Mouse (Mus musculus) spleen, adult 18-20 months (tissue): ENCODE measurements around the gene Arhgap30.

Experiments used
- DNase-seq, 2 experiments: peaks; one replicate each; pipeline ENCODE4 v3.0.0; 2022; ENCODE audit warnings: mixed read lengths in 2 of 2

Gene Arhgap30

DNA sequence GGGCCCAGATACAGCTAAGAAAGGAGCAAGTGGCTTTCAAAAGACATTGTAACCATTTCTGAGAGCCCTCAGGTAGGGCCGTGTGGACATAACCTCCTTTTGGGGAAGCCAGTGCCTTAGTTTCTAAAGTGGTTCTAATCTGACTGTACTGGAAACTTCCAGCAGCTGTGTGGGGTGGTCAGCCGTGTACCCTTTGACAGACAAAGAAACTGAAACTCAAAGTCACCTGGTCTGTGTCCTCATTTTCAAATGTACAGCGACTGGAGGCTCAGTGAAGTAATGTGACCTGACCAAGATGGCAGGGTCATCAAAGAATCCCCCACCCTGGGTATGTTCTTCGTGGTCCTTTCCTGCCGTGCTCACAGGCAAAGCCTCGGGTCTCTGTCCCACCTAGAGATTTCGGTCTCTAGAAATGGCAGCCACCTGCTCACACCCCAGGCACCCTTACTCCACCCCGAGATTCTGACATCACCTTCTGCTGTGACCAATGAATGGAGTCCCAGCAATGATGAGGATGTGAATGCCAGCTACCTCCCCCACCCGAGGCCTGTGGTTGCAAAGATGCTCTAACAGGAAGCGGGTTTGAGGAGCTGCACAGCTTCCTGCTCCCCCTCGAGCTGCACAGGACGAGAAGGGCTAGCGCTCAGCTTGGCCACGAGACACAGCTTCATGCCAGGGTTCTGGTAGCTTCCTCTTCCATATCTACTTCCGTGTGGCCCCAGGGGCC lies at the start of gene Arhgap30:
Arhgap30 (plus strand) TSS at position 579 of the 727 bp plus-strand sequence.
- DNase-seq = peak; percentile 80 to 89

DNA sequence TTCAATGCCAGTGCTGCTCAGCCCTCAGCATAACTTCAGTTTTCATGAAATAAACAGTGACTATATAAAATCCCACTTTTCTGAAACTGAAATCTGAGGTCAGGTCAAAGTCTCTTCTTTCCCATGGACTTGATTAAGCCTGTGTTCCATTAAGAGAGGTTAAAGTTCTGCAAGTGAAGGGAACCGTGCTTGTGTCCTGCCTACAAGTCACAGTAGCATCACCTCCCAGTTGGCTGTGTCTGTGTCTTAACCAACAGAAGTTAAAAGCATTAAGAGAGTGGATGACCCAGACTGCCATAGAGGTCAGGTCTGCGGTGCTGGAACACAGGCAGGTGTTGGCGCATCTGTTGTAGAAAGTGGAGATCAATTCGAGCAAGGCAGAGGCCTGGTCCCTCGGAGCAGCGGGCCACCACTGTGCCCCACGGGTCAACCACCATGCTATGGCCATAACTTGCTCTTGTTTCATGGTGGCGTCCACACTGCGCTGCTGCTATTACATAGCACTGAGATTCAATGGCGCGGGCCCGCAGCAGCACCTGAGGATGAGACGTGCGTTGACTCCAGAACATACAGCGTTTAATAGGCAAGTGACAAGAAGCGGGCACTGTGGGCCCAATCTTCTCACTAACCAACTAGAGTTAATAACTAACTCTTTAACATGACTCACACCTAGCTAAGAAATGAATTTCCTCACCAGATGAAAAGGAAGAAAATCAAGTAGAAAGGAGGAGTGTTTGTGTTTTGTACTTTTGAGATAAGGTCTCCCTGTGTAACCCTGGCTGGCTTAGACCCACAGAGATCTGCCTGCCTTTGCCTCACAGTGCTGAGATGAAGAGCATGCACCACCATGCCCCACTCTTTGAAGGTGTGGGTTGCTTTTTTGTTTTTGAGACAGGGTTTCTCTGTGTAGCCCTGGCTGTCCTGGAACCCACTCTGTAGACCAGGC lies 46.2 kb upstream of the Arhgap30 start:
- no peak for DNase-seq

DNA sequence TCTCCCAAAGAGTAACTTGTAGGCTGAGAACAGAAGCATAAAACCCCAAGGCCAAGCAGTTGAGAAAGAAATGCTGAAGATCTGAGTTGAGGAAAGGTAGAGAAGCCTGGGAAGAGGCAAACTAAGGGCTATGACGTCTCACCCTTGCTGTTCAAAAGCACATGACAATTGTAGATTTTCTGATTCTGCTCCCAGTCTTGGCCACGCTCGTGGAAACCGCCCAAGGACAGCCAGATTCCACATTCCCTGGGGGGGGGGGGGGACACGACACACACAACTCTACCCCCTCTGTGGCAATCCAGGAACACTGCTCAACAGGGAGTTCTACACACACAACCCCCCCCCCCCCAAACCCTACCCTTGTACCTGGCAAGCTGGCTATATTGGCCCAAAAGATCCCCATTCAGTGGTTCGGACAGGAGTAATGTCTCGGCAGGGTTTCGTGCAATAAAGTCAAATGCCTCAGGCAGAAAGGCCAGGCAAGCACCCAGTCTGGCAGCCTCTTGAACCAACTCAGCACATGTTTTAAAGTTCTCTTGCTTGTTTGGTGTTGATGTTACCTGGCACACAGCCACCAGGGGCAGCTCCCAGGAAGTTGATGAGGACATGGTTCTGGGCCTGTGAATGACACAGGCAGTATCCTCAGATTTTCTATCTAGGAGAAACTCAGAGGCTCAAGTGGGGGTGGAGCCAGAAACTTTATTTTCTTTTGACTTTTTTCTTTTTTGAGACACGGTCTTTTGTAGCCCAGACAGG lies 44.7 kb upstream of the Arhgap30 start:
- DNase-seq = no peak

DNA sequence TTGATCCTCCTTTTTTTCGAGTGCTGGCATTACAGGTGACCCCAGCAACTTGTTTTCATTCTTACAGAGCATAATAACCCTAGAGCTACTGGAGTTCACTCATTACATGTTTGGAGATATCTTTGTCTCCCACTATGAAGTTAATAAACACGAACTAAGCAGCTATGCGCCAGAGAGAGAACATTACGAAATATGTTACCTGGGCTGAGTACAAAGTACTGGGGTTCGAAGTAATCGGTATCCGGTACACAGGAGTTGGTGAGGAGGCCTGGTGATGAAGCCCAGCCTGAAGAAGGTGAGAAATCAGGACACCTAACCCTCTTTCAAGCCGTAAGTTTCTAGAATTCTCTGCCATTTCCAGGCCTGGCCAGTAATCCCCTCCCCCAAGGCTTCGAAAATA lies 44.0 kb upstream of the Arhgap30 start:
- DNase-seq = no peak

DNA sequence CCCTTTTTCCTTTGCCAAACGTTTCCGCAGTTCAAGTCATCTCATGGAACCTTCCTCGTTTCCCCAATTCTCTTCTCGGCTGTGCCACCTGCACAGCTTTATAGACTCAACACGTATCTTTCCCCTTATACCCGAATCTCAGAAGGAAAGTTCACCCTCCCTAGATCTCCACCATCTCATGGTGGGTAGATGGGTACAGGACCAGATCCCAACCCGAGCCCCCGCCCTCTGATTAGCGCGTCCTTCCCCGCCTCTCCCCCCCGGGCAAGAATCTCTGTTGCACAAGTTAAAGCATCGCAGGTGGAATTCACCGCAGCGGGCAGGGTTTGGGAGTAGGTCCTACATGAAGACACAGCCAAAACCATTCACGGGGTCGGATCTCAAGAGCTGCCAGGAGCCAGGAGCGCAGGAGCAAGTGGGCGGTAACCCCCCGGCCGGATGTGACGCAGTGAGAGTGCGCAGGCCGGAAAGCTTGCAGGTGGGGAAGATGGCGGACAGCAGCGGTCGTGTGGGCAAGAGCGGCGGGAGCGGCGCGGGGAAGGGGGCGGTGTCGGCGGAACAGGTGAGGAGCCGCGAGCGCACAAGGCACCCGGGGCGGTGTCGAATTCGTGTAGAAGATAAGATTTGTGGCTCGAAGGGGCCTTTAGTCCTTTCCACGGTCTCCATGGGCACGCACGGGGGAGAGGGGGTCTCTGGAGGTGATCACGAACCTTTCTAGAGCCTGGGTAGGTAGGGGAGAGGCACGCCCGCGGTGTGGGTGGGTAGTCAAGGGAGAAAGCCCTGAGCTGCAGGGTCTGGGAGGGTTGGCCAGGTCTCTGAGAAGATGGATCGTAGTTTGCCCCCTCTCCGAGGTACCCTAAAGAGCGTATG lies 43.3 kb upstream of the Arhgap30 start, which contains the start of the genes Nit1 and Pfdn2:
Nit1 (minus strand) TSS at position 422 of the 870 bp plus-strand sequence.
Pfdn2 (plus strand) TSS at position 446 of the 870 bp plus-strand sequence.
- DNase-seq = peak; percentile 79 to 87

DNA sequence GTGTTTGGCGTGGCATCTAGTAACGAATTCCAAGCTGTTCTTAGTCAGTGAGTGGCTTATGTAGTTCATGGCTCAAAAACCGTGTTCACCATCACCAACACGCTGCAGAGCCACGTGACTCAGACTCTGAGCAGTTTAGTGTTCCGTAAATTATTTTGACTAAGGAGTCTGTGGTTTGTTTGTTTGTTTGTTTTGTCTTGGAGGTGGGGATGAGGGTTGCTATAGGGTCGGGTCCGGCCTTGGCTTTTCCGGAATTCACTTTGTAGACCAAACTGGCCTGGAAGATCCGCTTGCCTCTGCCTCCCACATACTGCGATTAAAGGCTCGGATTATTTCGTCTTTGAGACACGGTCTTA lies 42.7 kb upstream of the Arhgap30 start:
- no peak for DNase-seq

DNA sequence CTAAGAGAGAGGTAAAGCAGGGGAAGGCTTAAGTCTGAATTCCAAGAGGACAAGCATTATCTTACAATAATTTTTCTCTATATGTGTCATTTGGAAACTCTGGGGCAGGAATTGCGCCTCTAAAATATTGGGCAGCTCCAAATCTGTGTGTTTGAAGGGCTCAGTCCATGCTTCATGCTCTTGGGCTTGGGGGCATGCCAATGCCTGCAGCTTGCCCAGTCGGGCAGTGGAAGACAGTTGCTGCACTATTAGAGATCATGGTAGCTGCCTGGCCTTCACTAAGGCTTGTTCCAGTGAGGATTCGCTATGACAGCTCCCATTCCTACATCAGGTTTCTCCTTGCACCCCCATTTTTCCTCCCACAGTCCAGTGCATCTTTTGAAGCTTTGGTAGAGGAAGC lies 40.1 kb upstream of the Arhgap30 start:
- DNase-seq = no peak

DNA sequence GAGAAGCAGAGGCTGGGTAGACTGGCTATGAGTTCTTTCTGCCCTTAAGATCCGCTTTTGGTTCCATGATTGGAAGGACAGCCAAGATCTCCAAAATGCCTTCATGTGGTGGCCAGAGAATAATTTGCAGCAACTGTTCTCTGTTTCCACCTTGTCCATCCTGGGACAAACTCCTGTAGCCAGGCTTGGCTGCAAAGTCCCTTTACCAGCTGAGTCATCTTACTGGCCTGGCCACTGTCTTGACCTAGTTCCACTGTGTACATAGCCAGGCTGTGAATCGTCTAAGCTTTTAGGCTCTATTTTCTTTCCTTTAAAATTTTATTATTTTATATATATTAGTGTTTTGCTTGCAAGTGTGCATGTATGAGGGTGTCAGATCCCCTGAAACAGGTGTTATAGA lies 39.5 kb upstream of the Arhgap30 start:
- no peak for DNase-seq

DNA sequence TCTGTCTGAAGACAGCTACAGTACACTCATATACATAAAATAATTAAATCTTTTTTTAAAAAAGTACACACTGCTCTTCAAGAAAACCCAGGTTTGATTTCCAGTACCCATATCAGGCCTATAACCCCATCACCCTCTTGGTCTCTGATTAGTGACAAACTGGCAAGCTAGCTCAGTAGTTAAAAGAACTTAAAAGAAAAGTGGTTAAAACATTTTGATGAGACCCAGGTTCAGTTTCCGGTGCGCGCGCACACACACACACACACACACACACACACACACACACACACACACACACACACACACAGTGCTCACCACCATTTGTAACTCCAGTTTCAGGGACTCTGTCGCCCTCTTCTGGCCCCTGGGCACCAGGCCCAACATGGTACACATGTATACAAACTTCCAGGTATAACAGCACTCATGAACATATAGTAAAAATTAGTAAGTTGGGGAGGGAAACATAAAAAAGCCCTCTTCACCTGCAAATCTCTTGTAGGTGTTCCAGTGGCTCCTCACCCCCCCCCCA lies 32.9 kb upstream of the Arhgap30 start:
- DNase-seq = peak in 1 of 2 experiments; percentile 35

DNA sequence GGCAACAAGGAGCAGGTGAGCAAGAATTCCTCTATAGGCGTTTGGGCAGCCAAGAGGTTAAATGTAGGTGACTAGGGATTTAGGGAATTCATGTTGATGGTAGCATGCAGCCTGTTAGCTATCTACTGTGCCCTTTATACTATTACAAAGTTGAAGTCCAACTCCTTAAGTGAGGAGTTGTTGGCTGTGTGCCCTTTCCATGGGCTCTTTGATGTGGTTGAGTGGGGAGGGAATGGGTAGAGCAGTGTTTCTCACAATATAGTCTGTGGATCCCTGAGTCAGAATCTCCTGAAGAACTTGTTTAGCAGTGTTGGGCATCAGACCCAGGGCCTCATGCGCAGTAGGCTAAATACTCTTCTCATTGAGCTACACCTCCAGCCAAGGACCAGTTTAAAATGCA lies 31.9 kb upstream of the Arhgap30 start:
- no peak for DNase-seq

DNA sequence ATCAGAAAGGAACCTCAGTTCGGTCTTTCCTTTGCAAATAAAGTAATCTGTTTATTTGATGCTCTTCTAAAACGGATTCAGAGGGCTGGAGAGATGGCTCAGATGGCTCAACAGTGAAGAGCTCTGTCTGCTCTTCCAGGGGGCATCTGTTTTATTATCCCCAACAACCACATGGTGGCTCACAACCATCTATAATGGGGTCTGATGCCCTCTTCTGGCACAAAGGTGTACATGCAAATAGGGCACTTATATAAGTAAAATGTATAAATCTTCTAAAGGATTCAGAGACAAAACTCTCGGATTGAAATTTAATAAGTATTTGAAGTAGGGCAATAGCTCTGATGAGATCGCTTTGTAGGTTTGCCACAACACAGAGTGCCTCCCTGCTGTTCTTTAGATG lies 30.3 kb upstream of the Arhgap30 start:
- no peak for DNase-seq

DNA sequence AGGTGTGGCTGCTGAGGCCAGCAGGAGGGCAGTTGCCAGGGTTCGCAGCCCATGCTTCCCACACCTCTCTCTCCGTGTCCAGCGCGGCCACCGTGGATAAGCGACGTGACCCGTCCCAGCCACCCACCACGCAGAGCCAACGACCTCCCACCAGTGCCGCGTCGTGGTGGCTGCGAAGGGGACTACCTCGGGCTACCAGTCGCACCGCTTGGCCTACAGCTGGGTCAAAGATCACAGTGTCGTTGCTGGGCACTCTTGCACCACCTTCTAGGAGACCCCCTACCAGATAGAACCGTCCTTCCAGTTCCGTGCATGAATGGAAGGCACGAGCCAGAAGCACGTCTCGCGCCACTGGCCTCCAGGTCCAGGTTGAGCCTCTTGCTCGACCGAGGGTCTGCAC lies 28.5 kb upstream of the Arhgap30 start:
- no peak for DNase-seq

DNA sequence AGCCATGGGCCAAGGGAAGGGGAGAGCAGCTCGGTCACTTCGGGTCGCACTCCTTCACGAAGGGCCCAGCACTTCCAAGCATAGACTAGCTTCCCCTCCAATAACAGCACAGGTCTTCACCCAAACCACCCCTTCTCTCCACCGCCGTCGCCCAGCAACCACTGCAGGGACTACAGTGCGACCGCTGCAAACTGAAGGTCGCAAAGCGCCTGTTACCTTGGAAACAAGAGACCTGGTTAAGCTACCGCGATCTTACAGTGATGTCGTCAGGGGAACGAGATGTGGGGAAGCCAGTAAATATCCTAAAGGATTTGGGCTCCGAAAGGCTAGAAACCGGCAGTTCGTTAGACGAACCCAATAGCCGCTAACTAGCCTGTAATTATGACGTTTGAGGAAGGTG lies 28.1 kb upstream of the Arhgap30 start, which contains the start of gene Klhdc9:
Klhdc9 (minus strand) TSS at position 143 of the 400 bp plus-strand sequence.
- peak; percentile 70 to 71 for DNase-seq

DNA sequence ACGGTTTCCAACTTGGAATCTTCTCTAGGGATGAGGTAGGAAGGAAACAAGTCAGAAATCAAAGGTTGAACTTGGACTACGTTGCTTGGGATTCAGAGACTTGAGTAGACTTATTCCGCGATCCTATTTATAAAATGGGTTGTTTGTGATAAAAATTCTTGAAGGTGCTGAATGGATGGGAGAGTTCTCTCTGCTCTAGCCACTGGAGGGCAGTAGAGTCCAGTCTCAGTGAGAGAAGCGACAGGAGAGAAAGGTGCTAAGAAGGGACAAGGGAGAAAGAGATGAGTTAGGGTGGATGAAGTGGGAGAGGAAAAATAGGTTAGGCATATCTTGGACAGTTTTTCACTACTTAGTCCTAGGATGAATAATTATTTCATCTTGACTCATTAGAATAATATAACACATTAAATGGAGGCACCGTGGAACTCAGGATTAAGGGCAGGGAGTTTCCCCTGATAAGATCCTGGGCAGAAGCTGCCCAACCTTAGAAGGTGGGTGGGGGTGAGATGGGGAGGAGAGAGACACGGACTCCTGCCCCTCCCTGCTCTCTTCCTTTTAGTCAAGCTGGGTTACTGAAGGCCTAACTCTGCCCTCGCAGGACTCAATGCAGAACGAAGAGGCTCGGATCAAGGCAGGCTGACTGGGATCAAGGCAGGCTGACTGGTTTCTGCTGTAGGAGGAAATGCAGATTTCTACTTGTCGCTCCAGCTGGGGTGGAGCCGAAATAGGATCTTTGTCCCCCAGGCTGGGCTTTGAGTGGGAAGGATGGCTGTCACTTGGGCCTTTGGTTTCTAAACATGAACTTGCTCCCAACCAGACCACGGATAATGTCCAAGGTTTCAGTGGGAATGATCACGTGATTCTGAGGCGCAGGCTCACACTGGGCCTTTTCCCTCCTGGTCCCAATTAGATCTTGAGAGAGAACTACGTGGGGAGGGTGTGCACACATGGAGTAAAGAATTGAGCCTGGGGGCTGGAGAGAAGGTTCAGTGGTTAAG lies 27.3 kb upstream of the Arhgap30 start:
- peak; percentile 38 to 66 for DNase-seq

DNA sequence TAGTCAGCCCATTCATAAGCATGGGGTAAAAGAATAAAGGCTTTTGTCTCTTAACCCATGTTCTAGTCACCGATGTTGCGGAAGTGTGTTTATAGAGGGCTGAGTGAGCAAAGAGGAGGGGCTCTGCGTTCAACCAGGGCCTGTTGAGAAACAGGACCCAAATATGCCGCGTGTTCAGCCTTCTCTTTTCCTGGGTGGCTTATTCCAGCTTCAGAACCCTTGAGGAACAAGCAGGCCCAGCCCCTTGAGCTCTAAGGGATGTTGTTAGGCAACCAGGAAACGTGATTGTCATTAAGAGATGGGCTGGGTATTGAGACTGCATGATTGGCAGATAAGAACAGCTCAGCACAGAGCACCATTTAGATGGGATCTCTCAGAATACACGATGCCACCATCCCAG lies 22.8 kb upstream of the Arhgap30 start:
- DNase-seq = no peak

DNA sequence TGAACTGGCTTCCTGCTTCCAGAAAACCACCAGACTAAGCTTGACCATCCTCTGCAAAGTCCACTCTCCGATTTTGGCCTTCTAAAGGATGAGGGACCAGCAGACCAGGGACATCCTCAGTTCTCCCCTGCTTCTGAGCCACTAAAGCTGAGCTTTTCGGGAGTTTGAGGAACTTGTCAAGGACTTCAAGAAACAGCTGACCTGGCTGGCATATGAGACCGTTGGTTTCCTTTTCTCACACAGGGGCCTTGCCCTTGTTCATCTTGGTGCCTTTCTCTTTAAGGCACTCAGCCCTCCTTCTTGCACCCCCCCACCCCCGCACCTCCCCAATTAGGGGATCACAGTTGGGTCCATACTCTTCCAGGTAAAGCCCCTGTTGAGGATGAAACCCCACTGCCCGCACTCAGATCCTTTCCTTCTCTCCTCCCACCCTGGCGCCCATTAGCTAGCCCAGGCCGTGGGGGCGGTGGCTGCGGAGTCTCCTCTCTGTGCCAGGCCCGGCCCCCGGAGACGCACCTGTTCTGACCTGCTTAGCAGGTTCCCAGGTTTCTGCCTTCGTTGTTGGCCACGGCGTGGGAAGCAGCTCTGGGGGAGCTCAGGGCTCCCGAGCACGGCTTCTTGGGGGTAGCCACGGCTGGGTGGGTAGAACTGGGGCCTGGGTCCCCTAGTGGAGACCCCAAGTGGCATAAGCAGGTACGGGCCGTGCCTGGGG lies 18.8 kb upstream of the Arhgap30 start, which contains the start of gene Nectin4:
Nectin4 (plus strand) TSS at position 255 of the 712 bp plus-strand sequence.
- DNase-seq = no peak

DNA sequence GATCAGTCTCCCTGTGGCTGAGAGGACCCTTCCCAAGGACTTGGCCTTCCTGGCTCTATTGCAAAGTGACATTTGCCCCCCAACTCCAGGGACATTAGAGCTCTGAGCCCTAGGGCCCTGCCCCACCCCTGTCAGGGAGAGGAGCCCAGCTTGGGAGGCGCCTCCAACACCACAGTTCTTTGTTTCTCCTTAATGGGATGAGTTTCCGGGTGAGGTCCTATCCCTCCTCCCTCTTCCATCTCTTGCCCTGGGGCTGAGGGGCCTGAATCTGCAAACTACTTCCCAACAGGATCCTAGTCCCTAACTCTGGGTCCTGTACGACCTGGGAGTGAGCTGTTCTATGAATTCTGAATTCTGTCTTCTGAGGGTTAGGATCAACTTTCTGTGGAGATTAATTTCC lies 15.9 kb upstream of the Arhgap30 start:
- no peak for DNase-seq

DNA sequence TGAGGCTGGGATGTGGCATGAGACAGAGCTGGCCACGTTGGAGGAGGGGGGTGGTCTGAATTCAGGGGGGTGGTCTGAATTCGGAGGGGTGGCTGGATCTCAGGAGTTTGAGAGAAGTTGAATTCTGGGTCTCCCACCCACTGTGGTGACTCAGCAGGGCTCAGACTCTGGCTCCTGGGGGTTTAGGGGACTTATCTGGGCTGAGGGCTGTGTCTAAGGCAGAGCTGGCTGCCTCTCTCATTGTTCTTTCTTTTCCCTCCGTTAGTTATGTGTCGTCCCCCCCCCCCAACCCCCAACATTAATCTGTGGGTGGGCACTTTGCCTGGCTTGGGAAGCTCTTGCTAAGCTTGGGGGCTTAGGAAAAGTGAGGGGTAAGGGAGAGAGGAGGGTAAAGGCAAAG lies 14.8 kb upstream of the Arhgap30 start:
- no peak for DNase-seq

DNA sequence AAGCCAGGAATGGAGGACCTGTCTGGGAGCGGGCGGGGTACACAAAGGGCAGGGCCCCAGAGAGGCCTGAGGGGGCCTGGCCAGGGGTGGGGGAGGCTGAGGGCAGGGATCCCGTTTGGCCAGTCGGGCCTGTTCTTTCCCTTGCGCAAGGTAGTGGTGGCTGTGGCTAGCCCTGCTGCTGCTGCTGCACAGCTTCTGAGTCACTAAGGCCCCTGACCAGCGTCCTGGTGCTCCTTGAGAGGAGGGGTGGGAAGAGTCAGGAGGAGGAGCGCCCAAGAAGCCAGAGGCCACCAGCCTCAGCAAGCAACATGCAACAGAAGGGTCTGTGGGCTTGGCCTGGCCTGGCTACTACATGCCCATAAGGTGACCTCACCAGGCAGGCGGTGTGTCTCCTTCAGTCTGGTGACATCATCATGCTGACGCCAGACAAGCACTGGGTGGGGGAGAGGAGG lies 13.1 kb upstream of the Arhgap30 start:
- no peak for DNase-seq

DNA sequence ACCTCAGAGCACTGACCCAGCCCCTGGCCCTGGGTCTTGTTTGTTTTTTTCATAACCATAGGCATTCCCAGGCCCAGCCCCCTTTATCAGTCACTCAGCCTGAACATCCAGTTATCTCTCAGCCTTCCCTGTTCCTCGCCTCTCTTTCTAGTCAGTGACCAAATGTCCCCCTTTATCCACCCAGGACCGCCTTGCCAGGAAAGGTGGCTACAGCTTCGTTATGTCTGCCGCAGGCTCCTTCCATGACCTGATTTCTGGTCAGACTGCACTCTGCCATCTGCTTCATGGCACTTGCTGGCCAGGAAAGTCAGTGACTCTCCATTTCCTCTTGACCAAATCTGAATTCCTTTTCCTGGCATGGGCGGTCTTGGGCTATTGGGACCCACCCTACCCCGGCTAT lies 10.5 kb upstream of the Arhgap30 start:
- no peak for DNase-seq
